Mouse (Mus musculus): ENCODE results near the gene Eln. TPM values are rescaled to one million over a fixed set of nuclear protein-coding genes. Genes with fewer than 3 reads are reported as not detected.

Gene Eln
- total and polyA plus RNA-seq, 3 experiments, result not detected

GRCm38 (mm10) chr5:134747512-134747893, 380 bp upstream of the Eln start:
- H3K4me3 ChIP-seq (replicated peaks in 1 of 3; ENCODE audit: low read depth in 2 of 3, low read length in 2 of 3, poor library complexity in 1 of 3), result no peak overlapping the region
- no peaks in the 10 kb centered on the region for H3K36me3 ChIP-seq (replicated peaks in 1 of 2; ENCODE audit: control insufficient read depth in 1 of 2, insufficient read depth in 1 of 2, low read length in 1 of 2)
- H3K4me2 ChIP-seq (ENCODE audit: insufficient read depth, low read depth, poor library complexity, severe bottlenecking), result no peak overlapping the region
- DNase-seq (ENCODE audit: extremely low read depth), result no peak
- H3K27me3 ChIP-seq (replicated peaks), result peaks cover 88% of the 10 kb centered on the region
- H3K9me3 ChIP-seq (replicated peaks; ENCODE audit: low read length), result no peaks in the 10 kb centered on the region
- no peak overlapping the region for H3K27ac ChIP-seq (ENCODE audit: insufficient read depth, low read depth)
- H3K79me2 ChIP-seq (replicated peaks; ENCODE audit: control insufficient read depth, extremely low read depth, insufficient read depth, poor library complexity, severe bottlenecking), result no peaks in the 10 kb centered on the region
- in situ Hi-C loops (cut with MboI; ENCODE audit: low pct_ligation_motif_present, low pct_unique_long_range_greater_than_20kb, low sequenced_read_pairs), result loop anchor here (25.0 kb wide), 1 partner anchor 165 kb away; the partner anchor contains the start of genes Cldn13 and Tmem270
- no peak overlapping the region for H3K9ac ChIP-seq (ENCODE audit: insufficient read depth, low read depth)
- dilution Hi-C loops (cut with MboI; ENCODE audit: extremely low pct_ligation_motif_present, extremely low pct_unique_long_range_greater_than_20kb, low sequenced_read_pairs), result no loop called here
- TF ChIP-seq ZNF384 (IDR thresholded peaks at IDR 0.05; ENCODE audit: low read depth, low read length) (no peak), BHLHE40 (IDR thresholded peaks at IDR 0.05; ENCODE audit: low read depth, low read length) (no peak), JUND (conservative IDR thresholded peaks at IDR 0.05; ENCODE audit: low read depth, low read length) (no peak), MYC (IDR thresholded peaks at IDR 0.05; ENCODE audit: low read depth, low read length) (no peak), ZKSCAN1 (IDR thresholded peaks at IDR 0.05; ENCODE audit: borderline replicate concordance, low read depth, low read length) (no peak), E2F4 (IDR thresholded peaks at IDR 0.05; ENCODE audit: insufficient replicate concordance, low read depth, low read length) (no peak), MAZ (IDR thresholded peaks at IDR 0.05; ENCODE audit: low read depth, low read length) (no peak), MAX (IDR thresholded peaks at IDR 0.05; ENCODE audit: low read length) (no peak), PAX5 (IDR thresholded peaks at IDR 0.05; ENCODE audit: low read length) (no peak)
- no peaks in the 10 kb centered on the region for H3K4me1 ChIP-seq (ENCODE audit: control insufficient read depth in 1 of 2, insufficient read depth in 2 of 2)

- Histone ChIP-seq H3K9ac (ENCODE audit: insufficient read depth, low read depth) (no peak overlapping the region), H3K4me1 (ENCODE audit: control insufficient read depth in 1 of 2, insufficient read depth in 2 of 2) (no peaks in the 10 kb centered on the region), H3K27ac (ENCODE audit: insufficient read depth, low read depth) (no peak overlapping the region), H3K36me3 (replicated peaks in 1 of 2; ENCODE audit: control insufficient read depth in 1 of 2, insufficient read depth in 1 of 2, low read length in 1 of 2) (no peaks in the 10 kb centered on the region), H3K9me3 (replicated peaks; ENCODE audit: low read length) (no peaks in the 10 kb centered on the region), H3K4me3 (replicated peaks in 1 of 3; ENCODE audit: low read depth in 2 of 3, low read length in 2 of 3, poor library complexity in 1 of 3) (no peak overlapping the region), H3K4me2 (ENCODE audit: insufficient read depth, low read depth, poor library complexity, severe bottlenecking) (no peak overlapping the region), H3K79me2 (replicated peaks; ENCODE audit: control insufficient read depth, extremely low read depth, insufficient read depth, poor library complexity, severe bottlenecking) (no peaks in the 10 kb centered on the region), H3K27me3 (replicated peaks) (peaks cover 91% of the 10 kb centered on the region)
- dilution Hi-C loops (cut with MboI; ENCODE audit: extremely low pct_ligation_motif_present, extremely low pct_unique_long_range_greater_than_20kb, low sequenced_read_pairs), result no loop called here
- in situ Hi-C loops (cut with MboI; ENCODE audit: low pct_ligation_motif_present, low pct_unique_long_range_greater_than_20kb, low sequenced_read_pairs), result loop anchor here (25.0 kb wide), 1 partner anchor 166 kb away; the partner anchor contains the start of genes Cldn13 and Tmem270
- no peak for DNase-seq (ENCODE audit: extremely low read depth)
- TF ChIP-seq NRF1 (IDR thresholded peaks at IDR 0.05; ENCODE audit: low read depth, low read length) (no peak), MEF2A (IDR thresholded peaks at IDR 0.05; ENCODE audit: borderline replicate concordance, low read depth, low read length) (no peak), SIN3A (IDR thresholded peaks at IDR 0.05; ENCODE audit: low read length) (no peak), UBTF (IDR thresholded peaks at IDR 0.05; ENCODE audit: low read depth, low read length) (no peak), GABPA (IDR thresholded peaks at IDR 0.05; ENCODE audit: insufficient replicate concordance, low read depth, low read length) (no peak), IRF4 (IDR thresholded peaks at IDR 0.05; ENCODE audit: low read depth, low read length) (no peak), MAZ (IDR thresholded peaks at IDR 0.05; ENCODE audit: low read depth, low read length) (no peak), ZC3H11A (IDR thresholded peaks at IDR 0.05; ENCODE audit: low read depth, low read length) (no peak), TCF12 (IDR thresholded peaks at IDR 0.05; ENCODE audit: low read depth, low read length) (no peak), PAX5 (IDR thresholded peaks at IDR 0.05; ENCODE audit: low read length) (no peak), EP300 (IDR thresholded peaks at IDR 0.05; ENCODE audit: low read length) (no peak), ZKSCAN1 (IDR thresholded peaks at IDR 0.05; ENCODE audit: borderline replicate concordance, low read depth, low read length) (no peak), NELFE (IDR thresholded peaks at IDR 0.05; ENCODE audit: low read depth, low read length) (no peak), POLR2A (IDR thresholded peaks at IDR 0.05; ENCODE audit: low read depth, low read length) (no peak), SMC3 (IDR thresholded peaks at IDR 0.05; ENCODE audit: low read depth, low read length) (no peak), JUND (conservative IDR thresholded peaks at IDR 0.05; ENCODE audit: low read depth, low read length) (no peak), POLR2AphosphoS2 (IDR thresholded peaks at IDR 0.05; ENCODE audit: low read depth, low read length) (no peak), JUN (IDR thresholded peaks at IDR 0.05; ENCODE audit: insufficient read depth, low read depth, low read length) (no peak)
These were observed 922 bp downstream of the Eln start for GRCm38 (mm10) chr5:134746201-134746600.

Data from CH12.LX (cell line).